Mouse (Mus musculus): ENCODE measurements at regions not wholly inside any gene's neighbourhood (a gene's known extent, or its start where the extent isn't known, plus 50 kb on each side); places are given as distances from the start of the nearest gene placed in this dataset.
A peak's percentile ranks its signal among the peaks of the same experiment; 100 is the strongest.

- no peak for ATAC-seq (ENCODE audit: borderline replicate concordance, extremely low read depth, low FRiP score, low TSS enrichment)
- no peak overlapping the region for H3K9ac ChIP-seq
- H3K36me3 ChIP-seq = no peaks in the 10 kb centered on the region
- WGBS = 17% methylated on average over 10 of the region's 10 CpGs
- H3K27me3 ChIP-seq = no peaks in the 10 kb centered on the region
- H3K4me2 ChIP-seq = peak overlapping the region; percentile 17; the same call in 1 of the 2 replicates
- H3K27ac ChIP-seq = peak overlapping the region; percentile 60
- peaks cover 39% of the 10 kb centered on the region for H3K4me1 ChIP-seq
- H3K4me3 ChIP-seq = no peak overlapping the region
- H3K9me3 ChIP-seq = no peaks in the 10 kb centered on the region
Observed at GRCm38 (mm10) chr2:128309541-128310030, 183.7 kb downstream of the Bcl2l11 start.

- Histone ChIP-seq H3K27me3 (no peaks in the 10 kb centered on the region), H3K9me3 (no peaks in the 10 kb centered on the region), H3K36me3 (no peaks in the 10 kb centered on the region), H3K27ac (peak overlapping the region; percentile 60), H3K9ac (no peak overlapping the region), H3K4me3 (no peak overlapping the region), H3K4me1 (peaks cover 39% of the 10 kb centered on the region), H3K4me2 (peak overlapping the region; percentile 17; the same call in 1 of the 2 replicates)
- peak; percentile 29; the same call in 1 of the 2 replicates for ATAC-seq (ENCODE audit: borderline replicate concordance, extremely low read depth, low FRiP score, low TSS enrichment)
- 15% methylated on average over 5 of the region's 5 CpGs for WGBS
Observed at GRCm38 (mm10) chr2:128310081-128310480, 184.2 kb downstream of the Bcl2l11 start.

- Histone ChIP-seq H3K27ac (peak overlapping the region; percentile 47; the same call in 1 of the 2 replicates), H3K4me3 (peak overlapping the region; percentile 16; the same call in 1 of the 2 replicates)
Observed at GRCm38 (mm10) chr2:128312084-128312594, 186.3 kb downstream of the Bcl2l11 start.

GRCm38 (mm10) chr2:128312659-128313581 lies 187.1 kb downstream of the Bcl2l11 start:
- H3K27ac ChIP-seq = peak overlapping the region; percentile 47; the same call in 1 of the 2 replicates
- WGBS = 58% methylated on average over 12 of the region's 12 CpGs
- H3K9ac ChIP-seq = no peak overlapping the region
- H3K4me3 ChIP-seq = no peak overlapping the region
- H3K36me3 ChIP-seq = no peaks in the 10 kb centered on the region
- no peaks in the 10 kb centered on the region for H3K27me3 ChIP-seq
- H3K4me2 ChIP-seq = peak overlapping the region; percentile 54
- peaks cover 39% of the 10 kb centered on the region for H3K4me1 ChIP-seq
- no peaks in the 10 kb centered on the region for H3K9me3 ChIP-seq
- peak; percentile 52 for ATAC-seq (ENCODE audit: borderline replicate concordance, extremely low read depth, low FRiP score, low TSS enrichment)

More at GRCm38 (mm10) chr2:128312084-128312594, 186.3 kb downstream of the Bcl2l11 start:
- Histone ChIP-seq H3K4me2 (peak overlapping the region; percentile 54), H3K9me3 (no peaks in the 10 kb centered on the region), H3K27me3 (no peaks in the 10 kb centered on the region), H3K4me1 (peaks cover 39% of the 10 kb centered on the region), H3K36me3 (no peaks in the 10 kb centered on the region), H3K9ac (0 out of 2 replicates have a peak overlapping the region, but pooled peaks have one; percentile 14)
- WGBS = 3% methylated on average over 14 of the region's 14 CpGs
- peak; percentile 79 for ATAC-seq (ENCODE audit: borderline replicate concordance, extremely low read depth, low FRiP score, low TSS enrichment)

GRCm38 (mm10) chr2:128313582-128313918 lies 187.7 kb downstream of the Bcl2l11 start:
- H3K9me3 ChIP-seq = no peaks in the 10 kb centered on the region
- no peaks in the 10 kb centered on the region for H3K36me3 ChIP-seq
- H3K9ac ChIP-seq = no peak overlapping the region
- no peak overlapping the region for H3K4me2 ChIP-seq
- H3K4me1 ChIP-seq = peaks cover 39% of the 10 kb centered on the region
- no peak overlapping the region for H3K4me3 ChIP-seq
- ATAC-seq (ENCODE audit: borderline replicate concordance, extremely low read depth, low FRiP score, low TSS enrichment) = no peak
- no peak overlapping the region for H3K27ac ChIP-seq
- H3K27me3 ChIP-seq = no peaks in the 10 kb centered on the region
- 55% methylated on average over 2 of the region's 2 CpGs for WGBS

GRCm38 (mm10) chr2:128313948-128314347 lies 188.1 kb downstream of the Bcl2l11 start:
- Histone ChIP-seq H3K4me3 (no peak overlapping the region), H3K9ac (no peak overlapping the region), H3K36me3 (no peaks in the 10 kb centered on the region), H3K4me2 (no peak overlapping the region), H3K9me3 (no peaks in the 10 kb centered on the region), H3K27me3 (no peaks in the 10 kb centered on the region), H3K4me1 (peaks cover 41% of the 10 kb centered on the region), H3K27ac (no peak overlapping the region)
- ATAC-seq (ENCODE audit: borderline replicate concordance, extremely low read depth, low FRiP score, low TSS enrichment) = no peak
- WGBS = 90% methylated on average over 1 of the region's 1 CpGs

GRCm38 (mm10) chr2:128316516-128316915 lies 190.7 kb downstream of the Bcl2l11 start:
- Histone ChIP-seq H3K4me3 (no peak overlapping the region), H3K4me2 (no peak overlapping the region), H3K9ac (no peak overlapping the region), H3K9me3 (no peaks in the 10 kb centered on the region), H3K4me1 (peaks cover 38% of the 10 kb centered on the region), H3K27me3 (no peaks in the 10 kb centered on the region), H3K27ac (no peak overlapping the region), H3K36me3 (no peaks in the 10 kb centered on the region)
- WGBS = 64% methylated on average over 2 of the region's 2 CpGs
- ATAC-seq (ENCODE audit: borderline replicate concordance, extremely low read depth, low FRiP score, low TSS enrichment) = no peak

- WGBS = 65% methylated on average over 4 of the region's 4 CpGs
- Histone ChIP-seq H3K4me3 (no peak overlapping the region), H3K36me3 (no peaks in the 10 kb centered on the region), H3K4me2 (no peak overlapping the region), H3K9me3 (no peaks in the 10 kb centered on the region), H3K27ac (no peak overlapping the region), H3K4me1 (peaks cover 30% of the 10 kb centered on the region), H3K27me3 (no peaks in the 10 kb centered on the region), H3K9ac (no peak overlapping the region)
- no peak for ATAC-seq (ENCODE audit: borderline replicate concordance, extremely low read depth, low FRiP score, low TSS enrichment)
Observed at GRCm38 (mm10) chr2:128318266-128318665, 192.4 kb downstream of the Bcl2l11 start.

- no peak overlapping the region for H3K4me2 ChIP-seq
- no peak for ATAC-seq (ENCODE audit: borderline replicate concordance, extremely low read depth, low FRiP score, low TSS enrichment)
- H3K4me3 ChIP-seq = no peak overlapping the region
- no peak overlapping the region for H3K9ac ChIP-seq
- H3K27ac ChIP-seq = no peak overlapping the region
- H3K4me1 ChIP-seq = peaks cover 25% of the 10 kb centered on the region
- no peaks in the 10 kb centered on the region for H3K9me3 ChIP-seq
- no peaks in the 10 kb centered on the region for H3K36me3 ChIP-seq
- H3K27me3 ChIP-seq = no peaks in the 10 kb centered on the region
- WGBS = 31% methylated on average over 5 of the region's 5 CpGs
Observed at GRCm38 (mm10) chr2:128318956-128319355, 193.1 kb downstream of the Bcl2l11 start.

GRCm38 (mm10) chr2:128321475-128321874 lies 195.6 kb downstream of the Bcl2l11 start:
- no peak overlapping the region for H3K4me3 ChIP-seq
- no peaks in the 10 kb centered on the region for H3K36me3 ChIP-seq
- H3K27ac ChIP-seq = no peak overlapping the region
- no peak overlapping the region for H3K4me2 ChIP-seq
- WGBS = 42% methylated on average over 2 of the region's 2 CpGs
- no peak overlapping the region for H3K9ac ChIP-seq
- H3K27me3 ChIP-seq = no peaks in the 10 kb centered on the region
- no peaks in the 10 kb centered on the region for H3K9me3 ChIP-seq
- peak; percentile 56; the same call in 1 of the 2 replicates for ATAC-seq (ENCODE audit: borderline replicate concordance, extremely low read depth, low FRiP score, low TSS enrichment)
- peaks cover 35% of the 10 kb centered on the region for H3K4me1 ChIP-seq

GRCm38 (mm10) chr2:128324256-128325096 lies 198.6 kb downstream of the Bcl2l11 start:
- Histone ChIP-seq H3K27me3 (no peaks in the 10 kb centered on the region), H3K4me1 (peaks cover 30% of the 10 kb centered on the region), H3K9me3 (no peaks in the 10 kb centered on the region), H3K4me2 (peak overlapping the region; percentile 28), H3K36me3 (no peaks in the 10 kb centered on the region), H3K4me3 (no peak overlapping the region), H3K27ac (peak overlapping the region; percentile 49), H3K9ac (no peak overlapping the region)
- 20% methylated on average over 13 of the region's 13 CpGs for WGBS
- peak; percentile 70; the same call in 1 of the 2 replicates for ATAC-seq (ENCODE audit: borderline replicate concordance, extremely low read depth, low FRiP score, low TSS enrichment)

All from lung, embryonic 15.5 days (tissue).